Mouse (Mus musculus) neural tube, embryonic 15.5 days (tissue): Measurements from ENCODE around the gene Lrrc10. TPM values are rescaled to one million over a fixed set of nuclear protein-coding genes. Genes with fewer than 3 reads are reported as not detected.

Experiments used
- ATAC-seq: fragments of 200-750 bp; cut with Nextera tagmentation; 2 replicates; pipeline ENCODE4 v1.8.0; 2017; ENCODE audit warnings: mild to moderate bottlenecking, moderate TSS enrichment, moderate library complexity; ENCODE audit not compliant: low FRiP score
- H3K27ac ChIP-seq: fragments of 300-500 bp; sonication (generic); replicated peaks from 2 replicates; pipeline ENCODE4 v1.5.1; 2015; ENCODE audit warnings: mild to moderate bottlenecking, inconsistent platforms
- H3K27me3 ChIP-seq: fragments of 300-500 bp; sonication (generic); replicated peaks from 2 replicates; pipeline ENCODE4 v1.6.1; 2015; ENCODE audit warnings: inconsistent platforms
- H3K36me3 ChIP-seq: fragments of 300-500 bp; sonication (generic); 2 replicates; pipeline ENCODE4 v1.6.1; 2015; ENCODE audit warnings: inconsistent platforms
- H3K4me1 ChIP-seq: fragments of 300-500 bp; sonication (generic); 2 replicates; pipeline ENCODE4 v1.6.1; 2015; ENCODE audit warnings: inconsistent platforms
- H3K4me2 ChIP-seq: fragments of 300-500 bp; sonication (generic); 2 replicates; pipeline ENCODE4 v1.6.1; 2015; ENCODE audit warnings: inconsistent platforms, mild to moderate bottlenecking, moderate library complexity
- H3K4me3 ChIP-seq: fragments of 300-500 bp; sonication (generic); replicated peaks from 2 replicates; pipeline ENCODE4 v1.5.1; 2015; ENCODE audit warnings: mild to moderate bottlenecking, inconsistent platforms
- H3K9ac ChIP-seq: fragments of 300-500 bp; sonication (generic); replicated peaks from 2 replicates; pipeline ENCODE4 v1.6.1; 2015; ENCODE audit warnings: mild to moderate bottlenecking, inconsistent platforms
- H3K9me3 ChIP-seq: fragments of 300-500 bp; sonication (generic); replicated peaks from 2 replicates; pipeline ENCODE4 v1.6.1; 2016; ENCODE audit warnings: inconsistent platforms
- WGBS: fragments of 180-500 bp; shearing (Covaris S2); methylation state at CpG from one replicate; pipeline ENCODE4 v1.1.7; 2015; ENCODE audit warnings: mixed read lengths; 5-methylcytosine and 5-hydroxymethylcytosine counted together
- polyA plus RNA-seq: library from polyadenylated mRNA; unstranded; fragments of >200 nt; fragmentation: Nextera tagmentation; extraction: Ambion mirVana; gene quantifications from 2 replicates; pipeline ENCODE4 v1.2.1, GENCODE M21; 2015

Lrrc10 gene
- polyA plus RNA-seq, 1 experiment from 2014 or later = not detected

GRCm38 (mm10) chr10:117089628-117090027 is 44.5 kb downstream of the Lrrc10 start:
- H3K27me3 ChIP-seq = no peaks in the 10 kb centered on the region
- H3K27ac ChIP-seq = no peak overlapping the region
- H3K4me1 ChIP-seq = peaks cover 11% of the 10 kb centered on the region
- H3K9ac ChIP-seq = no peak overlapping the region
- 80% methylated on average over 4 of the region's 4 CpGs for WGBS
- ATAC-seq = no peak
- no peaks in the 10 kb centered on the region for H3K9me3 ChIP-seq
- no peak overlapping the region for H3K4me2 ChIP-seq
- no peak overlapping the region for H3K4me3 ChIP-seq
- peaks cover under 1% of the 10 kb centered on the region; the same call in 1 of the 2 replicates for H3K36me3 ChIP-seq

- peak overlapping the region; percentile 67 for H3K27ac ChIP-seq
- H3K4me2 ChIP-seq = peak overlapping the region; percentile 23; the same call in 1 of the 2 replicates
- peaks cover 16% of the 10 kb centered on the region for H3K4me1 ChIP-seq
- no peaks in the 10 kb centered on the region for H3K9me3 ChIP-seq
- H3K36me3 ChIP-seq = no peaks in the 10 kb centered on the region
- 16% methylated on average over 15 of the region's 15 CpGs for WGBS
- no peak overlapping the region for H3K4me3 ChIP-seq
- no peak overlapping the region for H3K9ac ChIP-seq
- ATAC-seq = peak; percentile 92
- no peaks in the 10 kb centered on the region for H3K27me3 ChIP-seq
These were observed 49.6 kb downstream of the Lrrc10 start for GRCm38 (mm10) chr10:117094504-117095329.

GRCm38 (mm10) chr10:117096096-117096495 is 51.0 kb downstream of the Lrrc10 start:
- H3K9ac ChIP-seq = no peak overlapping the region
- ATAC-seq = no peak
- no peak overlapping the region for H3K4me2 ChIP-seq
- no peak overlapping the region for H3K4me3 ChIP-seq
- WGBS = 87% methylated on average over 6 of the region's 6 CpGs
- H3K9me3 ChIP-seq = no peaks in the 10 kb centered on the region
- H3K27ac ChIP-seq = no peak overlapping the region
- H3K27me3 ChIP-seq = no peaks in the 10 kb centered on the region
- peaks cover 16% of the 10 kb centered on the region for H3K4me1 ChIP-seq
- no peaks in the 10 kb centered on the region for H3K36me3 ChIP-seq

Other genes with a start within 250 kb of the Lrrc10 start
- gene Myrfl, start 148.4 kb upstream of the Lrrc10 start, polyA plus RNA-seq = 0.27 TPM in 1 of 2 replicates, not detected in the other
- gene Rab3ip, start 94.6 kb upstream of the Lrrc10 start, polyA plus RNA-seq = 49.3 and 54.6 TPM in 2 replicates
- not detected in 2 replicates for gene Gm10271, start 72.7 kb upstream of the Lrrc10 start, polyA plus RNA-seq
- 0.10 and 0.14 TPM in 2 replicates for gene Best3, start 59.0 kb upstream of the Lrrc10 start, polyA plus RNA-seq
- gene Cct2, start 18.5 kb downstream of the Lrrc10 start, polyA plus RNA-seq = 247 and 251 TPM in 2 replicates
- gene Frs2, start 103.2 kb downstream of the Lrrc10 start, polyA plus RNA-seq = 19.7 and 21.4 TPM in 2 replicates
- gene Yeats4, start 179.2 kb downstream of the Lrrc10 start, polyA plus RNA-seq = 86.6 and 95.3 TPM in 2 replicates
- not detected in 2 replicates for gene 9530003J23Rik, start 193.4 kb downstream of the Lrrc10 start, polyA plus RNA-seq
- 29.0 and 48.7 TPM in 2 replicates for gene Lyz2, start 237.0 kb downstream of the Lrrc10 start, polyA plus RNA-seq
- 0.12 and 0.63 TPM in 2 replicates for gene Lyz1, start 247.5 kb downstream of the Lrrc10 start, polyA plus RNA-seq